Mouse (Mus musculus) neutrophil, adult 5-6 weeks (primary cell): Measurements from ENCODE around the gene Reg4. TPM values are rescaled to one million over a fixed set of nuclear protein-coding genes. Genes with fewer than 3 reads are reported as not detected.

Experiments used
- ATAC-seq: fragments of 151-379, 151-347 bp; 2 replicates; pipeline ENCODE4 v1.8.0; 2017; ENCODE audit warnings: mild to moderate bottlenecking, moderate TSS enrichment; ENCODE audit not compliant: insufficient number of reproducible peaks, poor library complexity, low FRiP score, severe bottlenecking; ENCODE audit errors: extremely low read depth
- total RNA-seq: library from RNA; stranded (forward); fragments of 200-1000 nt; gene quantifications from 2 replicates; pipeline ENCODE4 v1.2.3, GENCODE M21; 2017

Gene Reg4
- total RNA-seq, 1 experiment from 2014 or later, result not detected

DNA sequence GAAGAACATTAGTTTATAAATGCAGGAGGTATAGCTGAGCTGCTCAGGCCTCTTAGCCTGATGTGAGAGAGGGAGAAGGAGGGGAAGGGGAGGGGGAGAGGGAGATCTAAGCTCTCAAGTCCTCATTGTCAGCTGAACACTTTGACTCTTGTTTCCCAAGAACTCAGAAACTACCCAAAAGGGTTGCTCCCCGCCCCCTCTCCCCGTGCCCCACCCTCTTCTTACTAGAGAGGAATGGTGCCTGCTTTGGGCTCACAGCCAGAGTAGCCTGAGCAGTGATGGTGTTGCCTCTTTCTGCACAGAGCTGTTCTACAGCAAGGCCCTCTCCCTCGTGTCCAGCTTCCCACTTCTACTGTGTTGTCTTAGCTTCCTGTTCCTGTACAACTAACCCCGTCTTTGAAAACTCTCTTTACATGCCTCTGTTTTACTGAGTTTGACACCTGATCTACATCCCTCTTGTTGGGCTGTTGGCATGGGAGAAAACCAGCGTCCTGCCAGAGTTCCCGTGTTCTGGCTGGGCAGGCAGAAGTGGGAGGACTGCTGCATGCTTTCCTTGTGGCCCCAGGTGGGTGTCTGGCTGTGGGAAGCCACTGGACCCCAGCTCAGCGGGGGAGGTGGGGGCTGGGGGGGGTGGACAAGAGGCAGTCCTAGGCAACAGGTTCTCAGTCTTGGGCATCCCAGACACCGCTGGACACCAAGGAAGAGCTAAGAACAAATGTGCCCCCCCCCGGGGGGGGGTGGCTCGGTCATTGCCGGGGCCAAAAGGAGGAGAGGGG is 51.9 kb downstream of the Reg4 start:
- no peak for ATAC-seq

DNA sequence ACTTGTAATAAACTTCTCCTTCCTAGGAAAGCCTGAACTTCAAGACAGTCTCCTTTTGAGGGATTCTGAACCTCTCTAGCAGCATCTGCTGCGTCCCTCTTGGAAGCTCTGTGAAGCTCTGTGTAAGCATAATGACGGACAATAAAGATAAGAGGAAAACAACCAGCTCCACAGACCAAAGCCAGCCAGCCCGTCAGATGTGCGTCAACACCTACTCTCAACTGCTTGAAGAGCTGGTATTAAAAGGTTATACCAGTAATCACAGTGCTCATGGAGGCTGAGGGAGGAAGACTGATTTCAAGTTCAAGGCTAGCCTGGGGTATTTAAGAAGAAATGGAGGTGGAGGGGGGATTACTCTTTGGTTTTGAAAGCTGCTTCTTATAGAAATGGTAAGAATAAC is 57.7 kb downstream of the Reg4 start:
- no peak for ATAC-seq

GRCm38 (mm10) chr3:98280204-98280932 is 58.4 kb downstream of the Reg4 start, which contains the start of gene Hmgcs2:
TSS of gene Hmgcs2 (plus strand) at chr3:98280435.
- no peak for ATAC-seq

DNA sequence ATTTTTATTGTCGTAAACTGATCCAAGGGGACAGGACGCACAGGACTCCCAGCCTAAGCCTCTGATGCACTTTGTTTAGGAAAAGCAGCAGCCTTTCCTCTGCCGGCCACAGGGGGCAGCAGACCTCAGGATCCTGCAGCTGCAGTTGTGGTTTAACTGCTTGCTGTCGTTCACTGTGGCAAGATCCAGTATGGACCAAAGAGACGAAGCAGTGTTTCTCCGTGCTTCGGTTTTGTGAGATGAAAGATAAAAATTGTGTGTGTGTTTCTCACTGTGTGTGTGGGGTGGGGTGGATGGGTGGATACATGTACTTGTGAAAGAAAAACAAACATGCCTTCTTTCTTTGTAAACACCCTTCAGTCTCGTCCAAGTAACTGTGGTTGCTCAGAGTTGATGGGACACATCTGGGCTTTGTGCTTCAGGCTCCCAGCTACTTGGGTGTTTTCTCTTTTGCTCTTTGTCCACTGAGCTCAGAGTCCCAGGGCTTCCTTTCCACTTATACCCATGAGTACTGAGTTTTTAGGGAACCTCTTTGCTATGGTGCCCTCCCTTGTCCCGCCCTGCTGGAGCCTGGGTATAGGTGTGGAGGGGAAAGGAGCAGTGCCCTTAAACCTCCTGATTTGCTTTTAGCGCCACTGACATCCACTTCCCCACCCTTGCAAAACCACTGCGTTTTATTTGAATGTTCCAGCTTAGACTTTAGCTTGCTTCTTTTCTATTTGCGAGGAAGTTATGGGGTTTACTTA is 59.1 kb downstream of the Reg4 start:
- peak; percentile 47; the same call in 1 of the 2 replicates for ATAC-seq

GRCm38 (mm10) chr3:98282422-98282821 is 60.5 kb downstream of the Reg4 start:
- no peak for ATAC-seq

GRCm38 (mm10) chr3:98283205-98283604 is 61.2 kb downstream of the Reg4 start:
- ATAC-seq, result no peak

Other genes starting within 250 kb of the Reg4 start
- gene Notch2, start 208.6 kb upstream of the Reg4 start, total RNA-seq, result 219 and 232 TPM in 2 replicates
- 2.9 and 3.0 TPM in 2 replicates for gene Adam30, start 61.5 kb upstream of the Reg4 start, total RNA-seq
- gene Hmgcs2, start 58.3 kb downstream of the Reg4 start, total RNA-seq, result not detected in 2 replicates
- 42.2 and 71.1 TPM in 2 replicates for gene Phgdh, start 117.8 kb downstream of the Reg4 start, total RNA-seq
- gene Zfp697, start 160.3 kb downstream of the Reg4 start, total RNA-seq, result 0.12 TPM in 1 of 2 replicates, not detected in the other
- gene Gm4450, start 235.0 kb downstream of the Reg4 start, total RNA-seq, result not detected in 2 replicates